Mouse (Mus musculus): ENCODE measurements around the gene Ednrb. TPM values are rescaled to one million over a fixed set of nuclear protein-coding genes. Genes with fewer than 3 reads are reported as not detected.
A peak's percentile ranks its signal among the peaks of the same experiment; 100 is the strongest.

Gene Ednrb
- total RNA-seq, 1 experiment = 0.18 TPM

- DNase-seq (ENCODE audit: low read depth, low spot score) = no peak
- Histone ChIP-seq H3K9me3 (ENCODE audit: control insufficient read depth, insufficient read depth, low read depth, low read length) (no peaks in the 10 kb centered on the region; the same call in 1 of the 2 replicates), H3K9ac (ENCODE audit: insufficient read depth, low read depth, low read length, poor library complexity, severe bottlenecking) (no peak overlapping the region), H3K36me3 (ENCODE audit: control insufficient read depth, insufficient read depth, low read length, poor library complexity, severe bottlenecking) (no peaks in the 10 kb centered on the region), H3K4me1 (ENCODE audit: control insufficient read depth in 2 of 2, insufficient read depth in 2 of 2, low read length in 2 of 2, poor library complexity in 1 of 2) (no peaks in the 10 kb centered on the region), H3K27ac (ENCODE audit: insufficient read depth, low read depth, low read length, poor library complexity, severe bottlenecking) (no peak overlapping the region), H3K4me3 (ENCODE audit: insufficient read depth in 1 of 2, low read depth in 1 of 2, low read length in 2 of 2, poor library complexity in 1 of 2, severe bottlenecking in 1 of 2) (no peak overlapping the region)
- in situ Hi-C loops (cut with MboI; ENCODE audit: low sequenced_read_pairs in 2 of 2, unreplicated experiment in 2 of 2) = no loop called here
- no peak for TF ChIP-seq HCFC1 (IDR thresholded peaks at IDR 0.05; ENCODE audit: borderline replicate concordance, insufficient read depth, low read length)
- TF ChIP-seq ZC3H11A (IDR thresholded peaks at IDR 0.05; ENCODE audit: borderline replicate concordance, low read depth, low read length) = no peak
- TF ChIP-seq CHD2 (IDR thresholded peaks at IDR 0.05; ENCODE audit: low read depth, low read length) = no peak
- TF ChIP-seq ZNF384 (IDR thresholded peaks at IDR 0.05; ENCODE audit: low read depth, low read length) = no peak
- no peak for TF ChIP-seq MAFK (IDR thresholded peaks at IDR 0.05; ENCODE audit: insufficient read depth, low read depth, low read length)
Measured at GRCm38 (mm10) chr14:103850071-103850845, 6.1 kb upstream of the Ednrb start.

GRCm38 (mm10) chr14:103845716-103846115, 1.5 kb upstream of the Ednrb start:
- peaks cover 0 to 5% of the 10 kb centered on the region in 2 experiments; a peak in 3 of 4 replicates for H3K4me1 ChIP-seq (ENCODE audit: control insufficient read depth in 2 of 2, insufficient read depth in 2 of 2, low read length in 2 of 2, poor library complexity in 1 of 2)

GRCm38 (mm10) chr14:103844944-103845343, 742 bp upstream of the Ednrb start:
- H3K4me1 ChIP-seq (ENCODE audit: control insufficient read depth in 2 of 2, insufficient read depth in 2 of 2, low read length in 2 of 2, poor library complexity in 1 of 2) = peaks cover 0 to 5% of the 10 kb centered on the region in 2 experiments; a peak in 3 of 4 replicates
- no peaks in the 10 kb centered on the region; the same call in 1 of the 2 replicates for H3K9me3 ChIP-seq (ENCODE audit: control insufficient read depth, insufficient read depth, low read depth, low read length)
- H3K27ac ChIP-seq (ENCODE audit: insufficient read depth, low read depth, low read length, poor library complexity, severe bottlenecking) = no peak overlapping the region
- H3K36me3 ChIP-seq (ENCODE audit: control insufficient read depth, insufficient read depth, low read length, poor library complexity, severe bottlenecking) = no peaks in the 10 kb centered on the region
- in situ Hi-C loops (cut with MboI; ENCODE audit: low sequenced_read_pairs in 2 of 2, unreplicated experiment in 2 of 2) = no loop called here
- no peak overlapping the region for H3K4me3 ChIP-seq (ENCODE audit: insufficient read depth in 1 of 2, low read depth in 1 of 2, low read length in 2 of 2, poor library complexity in 1 of 2, severe bottlenecking in 1 of 2)
- TF ChIP-seq MAFK (IDR thresholded peaks at IDR 0.05; ENCODE audit: insufficient read depth, low read depth, low read length) (no peak), HCFC1 (IDR thresholded peaks at IDR 0.05; ENCODE audit: borderline replicate concordance, insufficient read depth, low read length) (no peak), CHD2 (IDR thresholded peaks at IDR 0.05; ENCODE audit: low read depth, low read length) (no peak), ZNF384 (IDR thresholded peaks at IDR 0.05; ENCODE audit: low read depth, low read length) (no peak), ZC3H11A (IDR thresholded peaks at IDR 0.05; ENCODE audit: borderline replicate concordance, low read depth, low read length) (no peak)
- no peak overlapping the region for H3K9ac ChIP-seq (ENCODE audit: insufficient read depth, low read depth, low read length, poor library complexity, severe bottlenecking)
- DNase-seq (ENCODE audit: low read depth, low spot score) = no peak

More at GRCm38 (mm10) chr14:103845716-103846115, 1.5 kb upstream of the Ednrb start:
- DNase-seq (ENCODE audit: low read depth, low spot score) = no peak
- Histone ChIP-seq H3K4me3 (ENCODE audit: insufficient read depth in 1 of 2, low read depth in 1 of 2, low read length in 2 of 2, poor library complexity in 1 of 2, severe bottlenecking in 1 of 2) (no peak overlapping the region), H3K9ac (ENCODE audit: insufficient read depth, low read depth, low read length, poor library complexity, severe bottlenecking) (no peak overlapping the region), H3K27ac (ENCODE audit: insufficient read depth, low read depth, low read length, poor library complexity, severe bottlenecking) (no peak overlapping the region), H3K9me3 (ENCODE audit: control insufficient read depth, insufficient read depth, low read depth, low read length) (no peaks in the 10 kb centered on the region; the same call in 1 of the 2 replicates), H3K36me3 (ENCODE audit: control insufficient read depth, insufficient read depth, low read length, poor library complexity, severe bottlenecking) (no peaks in the 10 kb centered on the region)
- in situ Hi-C loops (cut with MboI; ENCODE audit: low sequenced_read_pairs in 2 of 2, unreplicated experiment in 2 of 2) = no loop called here
- TF ChIP-seq MAFK (IDR thresholded peaks at IDR 0.05; ENCODE audit: insufficient read depth, low read depth, low read length) = no peak
- no peak for TF ChIP-seq CHD2 (IDR thresholded peaks at IDR 0.05; ENCODE audit: low read depth, low read length)
- TF ChIP-seq ZNF384 (IDR thresholded peaks at IDR 0.05; ENCODE audit: low read depth, low read length) = no peak
- TF ChIP-seq HCFC1 (IDR thresholded peaks at IDR 0.05; ENCODE audit: borderline replicate concordance, insufficient read depth, low read length) = no peak
- no peak for TF ChIP-seq ZC3H11A (IDR thresholded peaks at IDR 0.05; ENCODE audit: borderline replicate concordance, low read depth, low read length)

- H3K9ac ChIP-seq (ENCODE audit: insufficient read depth, low read depth, low read length, poor library complexity, severe bottlenecking) = no peak overlapping the region
- H3K27ac ChIP-seq (ENCODE audit: insufficient read depth, low read depth, low read length, poor library complexity, severe bottlenecking) = no peak overlapping the region
- H3K4me3 ChIP-seq (ENCODE audit: insufficient read depth in 1 of 2, low read depth in 1 of 2, low read length in 2 of 2, poor library complexity in 1 of 2, severe bottlenecking in 1 of 2) = peak overlapping the region; percentile 51 to 56
- no peaks in the 10 kb centered on the region for H3K36me3 ChIP-seq (ENCODE audit: control insufficient read depth, insufficient read depth, low read length, poor library complexity, severe bottlenecking)
- DNase-seq (ENCODE audit: low read depth, low spot score) = peak; percentile 26
- TF ChIP-seq ZC3H11A (IDR thresholded peaks at IDR 0.05; ENCODE audit: borderline replicate concordance, low read depth, low read length) = no peak
- no peak for TF ChIP-seq CHD2 (IDR thresholded peaks at IDR 0.05; ENCODE audit: low read depth, low read length)
- no peak for TF ChIP-seq HCFC1 (IDR thresholded peaks at IDR 0.05; ENCODE audit: borderline replicate concordance, insufficient read depth, low read length)
- no peak for TF ChIP-seq MAFK (IDR thresholded peaks at IDR 0.05; ENCODE audit: insufficient read depth, low read depth, low read length)
- no peak for TF ChIP-seq ZNF384 (IDR thresholded peaks at IDR 0.05; ENCODE audit: low read depth, low read length)
- no peaks in the 10 kb centered on the region; the same call in 1 of the 2 replicates for H3K9me3 ChIP-seq (ENCODE audit: control insufficient read depth, insufficient read depth, low read depth, low read length)
- in situ Hi-C loops (cut with MboI; ENCODE audit: low sequenced_read_pairs in 2 of 2, unreplicated experiment in 2 of 2) = no loop called here
- H3K4me1 ChIP-seq (ENCODE audit: control insufficient read depth in 2 of 2, insufficient read depth in 2 of 2, low read length in 2 of 2, poor library complexity in 1 of 2) = peaks cover 0 to 5% of the 10 kb centered on the region in 2 experiments; a peak in 3 of 4 replicates
Measured at GRCm38 (mm10) chr14:103843371-103844001, 716 bp downstream of the Ednrb start.

Data from ES-E14 (cell line).